Mouse (Mus musculus) embryo, embryonic 10.5 days (tissue): ENCODE data around the gene Ier2.
A peak's percentile ranks its signal among the peaks of the same experiment; 100 is the strongest.
"Not testable (repeated sequence)": the region's sequence is repeated elsewhere in the genome, so short reads cannot be mapped to it uniquely, and the experiment has no call there.

Source experiments
- DNase-seq: peaks from one replicate; pipeline ENCODE4 v3.0.0-alpha.2; 2015; ENCODE audit warnings: low spot score

The Ier2 gene

GRCm38 (mm10) chr8:84697166-84698130, 34.8 kb upstream of the Ier2 start:
- DNase-seq = peak; percentile 46

- no peak for DNase-seq
Measured at GRCm38 (mm10) chr8:84695140-84695539, 32.5 kb upstream of the Ier2 start.

- no peak for DNase-seq
Measured at GRCm38 (mm10) chr8:84693332-84693731, 30.7 kb upstream of the Ier2 start.

- DNase-seq = peak; percentile 96
Measured at GRCm38 (mm10) chr8:84689091-84689915, 26.7 kb upstream of the Ier2 start.

- DNase-seq = peak; percentile 95
Measured at GRCm38 (mm10) chr8:84687705-84688100, 25.1 kb upstream of the Ier2 start, which contains the start of gene Nacc1. TSS of gene Nacc1 (minus strand) at chr8:84687862.

DNA sequence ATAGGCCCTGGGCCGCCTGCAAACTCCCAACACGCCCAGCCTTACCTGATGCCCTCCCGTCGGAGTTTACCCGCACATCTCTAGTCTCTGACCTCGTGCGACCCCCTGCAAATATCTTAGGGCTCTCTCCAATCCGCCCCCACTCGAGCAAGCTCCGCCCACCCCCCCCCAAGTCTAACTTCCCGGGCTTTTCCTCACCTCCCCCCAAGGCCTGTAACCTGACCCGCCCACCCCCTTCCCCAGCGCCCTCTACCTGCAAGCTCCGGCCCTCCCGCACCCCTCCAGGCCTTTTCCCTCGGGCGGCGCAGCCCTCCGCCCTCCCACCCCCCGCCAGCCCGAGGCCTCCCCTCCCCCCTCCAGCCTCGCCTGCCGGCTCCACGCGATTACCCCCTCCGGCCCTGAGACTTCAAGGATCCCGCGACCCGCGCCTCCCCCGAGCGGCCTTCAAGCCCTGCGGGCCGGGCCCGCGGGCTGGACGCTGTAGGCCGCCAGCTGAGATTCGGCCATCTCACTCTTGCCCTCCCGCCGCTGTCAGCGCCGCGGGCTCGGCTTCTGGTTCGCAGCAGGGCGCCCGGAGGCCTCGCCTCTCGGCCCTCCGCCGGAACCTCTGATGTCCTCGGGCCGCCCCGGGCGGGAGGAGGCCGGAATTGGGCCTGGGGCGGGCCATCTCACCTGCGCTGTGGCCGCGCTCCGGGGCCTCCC, 24.5 kb upstream of the Ier2 start:
- DNase-seq = peak; percentile 76

- DNase-seq = peak; percentile 47
Measured at GRCm38 (mm10) chr8:84686191-84687002, 23.7 kb upstream of the Ier2 start, which contains the start of gene Trmt1. TSS of gene Trmt1 (plus strand) at chr8:84686307.

DNA sequence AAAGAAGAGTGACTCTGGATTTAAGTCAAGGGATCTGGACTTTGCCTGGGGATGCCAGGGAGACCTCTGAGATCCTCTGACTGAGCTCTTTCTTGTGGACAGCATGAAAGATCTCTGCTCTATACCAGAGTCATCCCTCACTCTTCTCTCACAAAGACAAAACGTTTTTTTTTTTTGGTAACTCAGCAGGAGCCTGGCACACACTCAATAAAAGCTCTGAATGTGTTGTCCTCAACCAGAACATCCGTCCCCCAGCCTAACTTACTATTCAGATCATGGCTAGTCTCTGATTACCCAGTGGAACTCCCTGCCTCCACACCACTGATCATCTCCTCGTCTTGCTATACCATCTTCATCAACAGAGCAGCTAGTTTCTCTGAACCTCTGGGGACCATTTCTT, 21.9 kb upstream of the Ier2 start:
- no peak for DNase-seq

GRCm38 (mm10) chr8:84682257-84682656, 19.6 kb upstream of the Ier2 start:
- DNase-seq = no peak

DNA sequence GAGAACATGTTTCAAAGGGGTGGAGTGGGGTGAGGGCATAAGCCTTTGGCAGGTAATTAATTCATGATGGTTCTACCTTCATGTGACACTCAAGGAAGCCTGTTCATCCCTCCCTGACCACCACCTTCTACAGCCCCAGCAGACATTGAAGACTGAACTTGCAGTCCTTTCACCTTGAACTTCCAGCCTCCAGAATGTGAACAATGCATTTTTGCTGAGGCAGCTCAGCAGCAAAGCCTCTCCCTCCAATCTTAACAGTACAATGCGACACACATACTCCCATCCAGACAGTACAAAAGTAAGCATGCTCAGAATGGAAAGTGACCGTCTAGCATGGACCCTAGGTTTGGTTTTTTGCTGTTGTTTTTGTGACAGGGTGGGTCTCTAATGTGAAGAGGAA, 18.8 kb upstream of the Ier2 start:
- DNase-seq = no peak

GRCm38 (mm10) chr8:84677305-84677704, 14.7 kb upstream of the Ier2 start:
- no peak for DNase-seq

- not testable (repeated sequence) for DNase-seq
Measured at GRCm38 (mm10) chr8:84670295-84671006, 7.8 kb upstream of the Ier2 start.

GRCm38 (mm10) chr8:84668731-84669485, 6.3 kb upstream of the Ier2 start:
- DNase-seq = no peak

DNA sequence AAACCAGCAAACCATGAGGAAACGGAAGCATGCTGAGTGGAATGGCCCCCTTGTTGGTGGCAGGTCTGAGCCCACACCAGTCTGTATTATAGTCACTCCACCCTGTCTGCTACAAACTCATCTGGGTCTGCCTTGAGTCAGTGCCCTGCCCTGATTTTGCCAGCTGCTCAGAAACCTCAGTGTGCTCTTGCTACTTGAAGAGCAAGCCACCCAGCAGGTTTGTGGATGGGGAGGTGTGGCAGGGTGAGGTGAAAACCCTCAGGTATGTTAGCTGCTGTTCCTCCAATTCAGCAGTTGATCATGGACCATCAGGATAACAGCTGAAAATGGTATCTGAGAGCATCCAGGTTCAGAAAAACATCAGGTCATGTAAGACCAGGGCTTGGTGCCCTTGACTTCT, 5.4 kb upstream of the Ier2 start:
- no peak for DNase-seq

GRCm38 (mm10) chr8:84665385-84665893, 2.8 kb upstream of the Ier2 start:
- DNase-seq = peak; percentile 71

DNA sequence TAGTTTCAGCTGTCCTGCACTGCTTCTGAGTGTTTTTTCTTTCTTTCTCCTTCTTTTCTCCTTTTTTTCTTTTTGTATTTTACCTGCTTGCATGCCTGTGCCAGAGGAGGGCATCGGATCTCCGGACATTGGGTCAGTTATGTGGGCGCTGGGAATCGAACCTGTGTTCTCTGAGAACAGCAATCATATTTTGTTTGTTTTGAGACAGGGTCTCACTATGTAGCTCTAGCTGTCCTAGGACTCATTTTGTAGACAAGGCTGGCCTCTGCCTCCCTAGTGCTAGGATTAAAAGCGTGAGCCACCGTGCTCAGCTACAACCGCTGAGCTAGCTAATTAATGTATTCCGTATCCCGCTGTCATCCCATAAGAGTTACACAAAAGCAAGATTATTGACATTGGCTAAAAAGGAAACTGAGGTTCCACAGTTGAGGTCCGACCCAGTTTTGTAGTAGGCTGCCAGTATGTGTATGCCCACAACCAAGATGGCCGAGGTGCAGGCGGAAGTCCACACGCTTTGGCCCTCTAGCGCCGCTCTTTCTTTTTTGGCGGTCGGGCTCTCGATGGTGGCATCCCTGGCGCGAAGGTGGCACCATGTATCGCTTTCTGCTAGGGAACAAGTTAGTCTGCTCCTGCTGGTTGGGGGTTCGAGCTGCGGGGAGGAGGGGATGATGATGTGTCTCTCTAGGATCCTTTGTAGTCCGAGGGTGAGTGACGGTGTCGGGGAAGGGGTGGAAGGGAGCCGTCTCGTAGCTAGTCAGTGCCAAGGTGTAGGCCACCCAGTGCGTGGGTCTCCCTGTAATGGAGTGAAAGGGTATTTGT, 2.1 kb upstream of the Ier2 start:
- DNase-seq = peak; percentile 88

DNA sequence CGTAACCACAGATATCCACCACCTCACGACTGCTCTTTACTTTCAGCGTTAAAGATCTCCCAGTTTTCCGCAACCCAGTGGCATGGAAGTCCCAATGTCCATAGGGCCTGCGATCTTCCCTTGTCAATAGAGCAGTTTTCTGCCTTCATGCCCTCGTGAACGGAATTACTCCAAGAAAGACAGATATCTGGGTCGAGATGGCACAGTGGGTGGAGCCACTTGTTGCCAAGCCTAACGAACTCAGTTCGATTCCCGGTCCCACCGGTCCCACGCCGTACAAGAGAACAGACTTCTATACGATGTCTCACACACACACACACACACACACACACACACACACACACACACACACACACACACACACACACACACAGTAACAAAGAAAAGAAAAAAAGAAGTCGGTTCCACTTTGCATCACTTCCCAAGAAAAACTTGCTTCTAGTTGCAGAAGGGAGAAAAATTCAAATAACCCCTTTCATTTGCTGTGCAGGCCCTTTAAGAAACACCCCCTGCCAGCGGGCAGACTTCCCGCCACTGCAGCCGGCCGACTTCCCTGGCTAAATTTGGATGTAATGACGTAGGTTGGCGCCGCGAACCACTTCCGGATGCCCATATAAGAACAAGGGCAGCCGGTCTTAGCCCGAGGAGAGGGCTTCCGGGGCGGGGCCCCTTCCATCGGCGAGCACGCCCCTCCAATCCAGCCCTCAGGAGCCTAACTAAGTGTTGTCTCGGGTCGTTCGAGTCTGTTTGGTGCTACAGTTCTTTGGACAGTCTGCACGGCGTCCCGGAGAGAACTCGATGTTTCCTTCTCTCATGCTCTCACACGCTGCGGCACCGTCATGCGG, 1.1 kb upstream of the Ier2 start:
- peak; percentile 99 for DNase-seq
